Mouse (Mus musculus) adrenal gland, adult 8-10 months (tissue): ENCODE data around the gene Chd9. TPM values are rescaled to one million over a fixed set of nuclear protein-coding genes. Genes with fewer than 3 reads are reported as not detected.
A peak's percentile ranks its signal among the peaks of the same experiment; 100 is the strongest.
"Not testable (repeated sequence)": the region's sequence is repeated elsewhere in the genome, so short reads cannot be mapped to it uniquely, and the experiment has no call there.

Source experiments
- DNase-seq: peaks from one replicate; pipeline ENCODE4 v3.0.0; 2022
- total RNA-seq, 4 experiments: library from RNA; stranded (reverse); gene quantifications; 2 replicates each; pipeline ENCODE4 v1.2.4; 2022

Chd9 gene
- total RNA-seq, 4 experiments from 2014 or later: 62.9 to 122 (median 86.9) TPM

DNA sequence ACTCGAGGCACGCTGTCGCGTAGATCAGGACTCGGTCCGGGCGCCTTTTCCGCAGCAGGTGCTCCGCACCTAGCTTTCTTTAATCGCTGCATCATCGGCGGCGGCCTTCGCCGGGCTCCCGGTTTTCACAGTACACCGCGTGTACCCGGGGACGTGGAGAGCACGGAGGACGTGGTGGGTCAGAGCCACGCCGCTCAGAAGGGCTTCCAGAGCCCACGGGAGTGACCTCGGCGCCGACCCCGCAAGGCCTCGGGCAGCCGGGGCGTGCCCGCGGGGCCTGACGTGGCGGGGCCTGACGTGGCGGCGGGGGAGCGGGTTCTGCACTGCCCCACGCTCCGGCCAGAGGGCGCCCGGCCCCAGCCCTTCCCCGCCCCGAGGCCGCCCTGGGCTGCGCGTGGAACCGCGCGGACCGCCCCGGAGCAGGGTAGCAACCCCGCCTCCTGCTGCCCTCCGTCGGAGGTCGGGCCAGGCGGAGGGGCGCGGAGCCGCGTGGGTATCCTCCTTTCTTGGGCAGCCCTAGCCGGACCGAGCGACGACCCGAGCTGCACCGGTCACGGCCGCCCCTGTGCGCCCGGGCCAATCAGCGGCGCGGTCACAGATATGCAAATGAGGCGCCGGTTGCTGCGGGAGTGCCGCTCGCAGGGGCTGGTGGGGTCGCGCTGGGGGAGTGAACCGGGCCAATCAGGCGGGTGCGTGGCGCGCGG lies 79.8 kb downstream of the Chd9 start:
- DNase-seq: peak; percentile 97

DNA sequence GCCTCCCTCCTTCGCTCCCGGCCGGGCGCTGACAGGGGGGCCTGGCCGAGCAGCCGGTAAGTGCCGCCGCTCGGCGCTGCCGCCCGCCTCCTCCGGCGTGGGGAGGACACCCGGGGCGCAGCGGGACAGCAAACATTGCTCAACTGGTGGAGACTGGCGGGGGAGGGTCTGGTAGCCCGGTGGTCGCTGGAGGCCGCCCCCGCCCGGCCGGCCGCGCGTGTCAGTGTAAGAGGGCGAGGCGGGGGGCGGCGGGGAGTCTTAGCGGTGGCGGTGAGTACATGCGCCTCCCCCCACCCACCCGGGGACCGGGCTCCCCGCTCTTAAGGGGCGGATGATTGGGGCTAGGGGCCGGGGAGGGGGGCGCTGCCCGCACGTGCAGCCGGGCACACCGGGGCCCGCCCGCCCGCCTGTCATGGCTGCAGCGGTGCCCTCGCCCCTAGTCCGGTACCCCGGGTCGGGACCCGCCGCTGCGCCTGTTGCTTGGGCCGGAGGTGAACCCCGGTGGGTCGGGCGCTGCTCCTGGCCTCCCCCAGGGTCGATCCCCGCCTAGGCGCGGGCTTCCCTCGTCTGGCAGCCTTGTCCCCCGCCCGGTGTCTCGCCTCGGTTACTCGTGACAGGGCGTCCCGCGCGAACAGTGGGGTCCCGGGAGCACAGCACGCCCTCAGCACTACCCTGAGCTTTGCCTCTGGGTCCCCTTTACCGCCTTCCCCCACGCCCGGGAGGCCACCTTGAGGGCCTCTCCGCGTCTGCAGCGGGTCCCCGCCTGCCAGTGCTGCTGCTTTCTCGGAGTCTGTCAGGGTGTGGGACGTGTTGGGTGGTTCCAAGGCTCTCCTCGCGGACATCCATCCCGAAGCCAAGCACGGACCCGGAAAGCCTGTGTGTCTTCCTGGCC lies 80.7 kb downstream of the Chd9 start:
- DNase-seq: peak; percentile 47

DNA sequence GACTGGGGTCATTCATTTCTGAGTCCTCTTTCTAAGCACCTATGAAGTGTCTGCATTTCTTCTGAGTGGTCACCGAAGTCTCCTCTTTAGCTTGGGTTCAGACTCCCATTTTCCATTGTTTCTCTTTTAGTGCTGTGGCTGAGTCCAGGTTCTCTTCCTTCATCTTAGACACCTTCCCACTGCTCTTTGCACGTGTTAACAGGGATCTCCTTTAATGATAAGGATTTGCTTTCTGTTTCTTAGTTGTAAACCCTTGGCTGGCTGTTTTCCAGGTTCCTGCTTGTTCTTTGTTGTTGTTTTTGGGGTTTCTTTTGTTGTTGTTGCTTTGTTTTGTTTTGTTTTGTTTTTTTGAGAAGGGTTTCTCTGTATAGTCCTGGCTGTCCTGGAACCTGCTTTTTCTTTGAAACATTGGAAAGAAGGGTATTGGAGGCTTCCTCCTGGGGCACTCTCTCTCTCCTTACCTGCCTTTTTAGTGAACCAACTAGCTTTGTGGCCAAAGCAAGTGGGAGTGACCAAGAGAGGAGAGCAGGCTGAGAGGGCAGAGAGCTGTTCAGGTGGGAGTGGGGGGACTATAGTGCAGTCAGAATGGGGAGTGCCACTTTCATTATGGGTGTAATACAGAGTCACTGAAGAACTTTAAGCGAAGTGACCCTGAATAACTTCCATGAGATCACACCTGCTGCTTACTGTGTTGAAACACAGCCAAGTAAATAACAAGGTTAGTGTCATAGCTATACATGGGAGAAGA lies 95.2 kb downstream of the Chd9 start:
- DNase-seq: no peak

DNA sequence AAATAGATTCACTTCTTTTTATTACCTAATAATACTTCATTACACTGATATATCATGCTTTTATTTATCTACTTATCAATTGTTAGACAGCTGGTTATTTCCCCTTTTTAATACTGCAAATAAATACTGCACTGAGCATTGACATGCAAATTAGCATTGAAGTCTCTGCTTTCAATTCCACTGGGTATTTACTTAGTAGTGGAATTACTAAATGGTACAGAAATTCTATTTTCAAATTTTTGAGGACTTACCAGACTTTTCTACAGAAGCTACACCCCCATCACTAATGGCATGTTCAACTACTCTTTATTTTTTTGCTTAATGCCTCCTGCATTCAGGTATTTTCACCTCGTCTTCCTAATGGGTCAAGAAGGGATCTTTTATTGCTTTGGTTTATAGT lies 100.3 kb downstream of the Chd9 start:
- no peak for DNase-seq

DNA sequence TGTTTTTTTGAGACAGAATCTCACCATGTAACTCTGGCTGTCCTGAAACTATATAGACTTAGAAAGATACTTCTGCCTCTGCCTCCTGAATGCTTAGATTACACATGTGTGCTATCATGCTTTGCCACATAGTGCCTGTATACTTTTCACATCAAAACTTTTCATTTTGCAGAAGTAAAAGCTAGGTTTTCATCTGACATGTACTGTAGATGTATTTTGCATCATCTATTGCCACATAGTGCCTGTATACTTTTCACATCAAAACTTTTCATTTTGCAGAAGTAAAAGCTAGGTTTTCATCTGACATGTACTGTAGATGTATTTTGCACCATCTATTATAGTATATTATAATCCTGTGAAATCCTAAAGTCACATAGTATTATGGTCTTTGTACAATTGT lies 102.0 kb downstream of the Chd9 start:
- DNase-seq: not testable (repeated sequence)

DNA sequence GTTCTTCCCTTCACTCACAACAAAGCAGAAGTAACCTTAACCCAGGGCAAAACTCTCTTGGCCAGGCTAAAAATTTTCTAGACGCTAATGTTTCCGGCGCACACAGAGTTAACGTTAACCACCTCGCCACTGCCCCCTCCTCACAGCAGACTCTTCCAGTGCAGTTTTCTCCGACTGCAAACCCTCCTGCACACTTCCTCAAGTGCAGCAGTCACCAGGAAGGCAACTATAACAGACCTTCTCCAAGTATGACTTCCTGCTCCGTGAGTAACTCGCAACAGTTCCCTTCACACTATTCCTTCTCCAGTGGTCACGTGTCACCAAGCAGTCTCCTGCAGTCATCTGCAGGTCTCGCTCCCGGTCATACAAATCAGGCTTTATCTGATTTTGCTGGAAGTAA lies 104.8 kb downstream of the Chd9 start:
- no peak for DNase-seq

DNA sequence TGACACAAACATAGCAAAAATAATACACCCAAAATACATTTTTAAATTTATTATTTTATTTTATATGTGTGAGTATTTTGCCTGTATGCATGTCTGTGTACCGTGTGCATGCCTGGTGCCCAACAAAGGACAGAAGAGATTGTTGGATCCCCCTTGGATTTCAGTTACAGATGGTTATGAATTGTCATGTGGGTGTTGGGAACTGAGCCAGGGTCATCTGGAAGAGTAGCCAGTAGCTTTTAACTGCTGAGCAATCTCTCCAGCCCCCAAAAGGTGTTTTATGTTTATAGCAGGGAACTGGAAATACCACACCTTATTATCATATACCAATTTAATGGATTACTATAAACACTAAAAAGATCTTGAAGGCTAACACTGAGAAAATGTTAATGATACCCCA lies 106.6 kb downstream of the Chd9 start:
- no peak for DNase-seq

DNA sequence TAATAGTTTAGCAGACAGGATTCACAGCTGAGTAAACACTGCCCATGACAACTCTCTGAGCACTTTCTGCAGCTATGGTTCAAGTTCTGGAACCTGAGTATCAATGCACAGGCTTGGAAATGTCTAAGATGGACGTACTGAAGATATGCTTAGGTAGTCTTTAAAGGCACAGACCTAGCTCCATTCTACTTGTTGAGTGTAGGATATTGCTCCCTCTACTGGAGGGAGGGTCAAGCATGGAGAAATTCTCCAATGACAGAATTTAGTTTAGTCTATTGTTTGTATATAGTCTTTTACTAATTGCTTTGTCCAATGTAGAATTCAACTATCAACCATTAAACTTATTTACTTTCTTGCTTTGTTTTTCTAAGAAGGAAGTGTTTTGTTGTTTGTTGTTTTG lies 108.7 kb downstream of the Chd9 start:
- DNase-seq: no peak

DNA sequence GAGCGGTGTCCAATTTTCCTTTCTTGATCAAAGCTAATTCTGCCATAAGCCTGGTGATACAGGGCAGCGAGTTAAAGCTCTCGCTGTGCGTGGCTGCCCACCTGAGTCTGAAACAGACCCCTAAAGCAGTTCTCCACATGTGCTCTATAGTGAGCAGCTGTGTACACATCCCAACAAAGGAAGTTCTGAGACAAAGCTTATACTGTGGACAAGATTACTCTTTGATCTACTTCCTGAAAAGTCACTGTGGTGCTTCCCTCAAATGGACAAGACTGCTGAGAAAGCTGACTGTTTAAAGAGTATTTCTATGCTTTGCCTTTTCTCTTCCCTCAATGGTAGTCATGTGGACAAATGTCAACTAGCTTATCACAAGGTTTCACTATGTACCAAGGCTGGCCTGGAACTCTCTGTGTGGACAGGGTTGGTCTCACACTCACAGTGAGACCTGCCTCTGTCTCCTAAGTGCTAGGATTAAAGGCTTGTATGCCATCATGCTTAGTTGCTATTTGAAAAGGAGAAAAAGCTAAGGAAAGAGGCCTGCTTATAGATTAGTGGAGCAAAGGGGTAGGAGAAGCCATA lies 110.3 kb downstream of the Chd9 start:
- DNase-seq: no peak

DNA sequence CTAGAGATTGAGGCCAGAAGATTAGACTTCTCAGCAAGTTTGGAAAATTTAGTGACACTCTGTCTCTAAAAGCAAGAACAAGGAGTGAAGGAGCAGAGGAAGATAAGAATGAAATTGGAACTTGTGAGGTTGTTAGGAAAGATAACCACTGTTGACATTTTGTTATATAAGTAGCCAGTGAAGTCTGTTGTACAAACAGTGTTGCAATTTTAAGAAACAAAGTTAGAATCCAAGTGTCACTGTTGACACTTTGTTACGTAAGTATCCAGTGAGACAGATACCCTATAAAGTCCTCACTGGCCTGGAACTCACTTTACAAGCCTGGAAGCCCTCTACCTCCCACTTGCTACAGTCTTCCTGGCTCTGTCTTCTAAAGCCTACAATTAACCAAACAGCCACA lies 111.7 kb downstream of the Chd9 start:
- no peak for DNase-seq

DNA sequence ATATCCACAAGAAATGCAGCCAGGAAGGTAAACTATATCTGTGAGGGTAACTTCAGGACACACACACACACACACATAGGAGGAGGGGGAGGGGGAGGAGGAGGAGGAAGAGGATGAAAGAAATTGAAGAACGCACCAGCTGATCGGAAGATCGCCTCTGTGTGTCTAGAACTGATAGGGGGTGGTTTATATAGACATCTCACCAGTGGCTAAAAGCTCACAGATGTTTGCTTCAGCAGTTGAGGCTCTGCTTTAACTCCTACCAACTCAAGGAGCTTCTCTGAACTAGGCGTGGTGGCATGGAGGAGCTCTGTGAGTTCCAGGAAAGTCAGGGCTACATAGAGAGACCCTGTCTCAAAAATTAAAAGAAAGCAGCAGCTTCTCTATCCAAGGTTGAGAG lies 115.6 kb downstream of the Chd9 start:
- DNase-seq: no peak

DNA sequence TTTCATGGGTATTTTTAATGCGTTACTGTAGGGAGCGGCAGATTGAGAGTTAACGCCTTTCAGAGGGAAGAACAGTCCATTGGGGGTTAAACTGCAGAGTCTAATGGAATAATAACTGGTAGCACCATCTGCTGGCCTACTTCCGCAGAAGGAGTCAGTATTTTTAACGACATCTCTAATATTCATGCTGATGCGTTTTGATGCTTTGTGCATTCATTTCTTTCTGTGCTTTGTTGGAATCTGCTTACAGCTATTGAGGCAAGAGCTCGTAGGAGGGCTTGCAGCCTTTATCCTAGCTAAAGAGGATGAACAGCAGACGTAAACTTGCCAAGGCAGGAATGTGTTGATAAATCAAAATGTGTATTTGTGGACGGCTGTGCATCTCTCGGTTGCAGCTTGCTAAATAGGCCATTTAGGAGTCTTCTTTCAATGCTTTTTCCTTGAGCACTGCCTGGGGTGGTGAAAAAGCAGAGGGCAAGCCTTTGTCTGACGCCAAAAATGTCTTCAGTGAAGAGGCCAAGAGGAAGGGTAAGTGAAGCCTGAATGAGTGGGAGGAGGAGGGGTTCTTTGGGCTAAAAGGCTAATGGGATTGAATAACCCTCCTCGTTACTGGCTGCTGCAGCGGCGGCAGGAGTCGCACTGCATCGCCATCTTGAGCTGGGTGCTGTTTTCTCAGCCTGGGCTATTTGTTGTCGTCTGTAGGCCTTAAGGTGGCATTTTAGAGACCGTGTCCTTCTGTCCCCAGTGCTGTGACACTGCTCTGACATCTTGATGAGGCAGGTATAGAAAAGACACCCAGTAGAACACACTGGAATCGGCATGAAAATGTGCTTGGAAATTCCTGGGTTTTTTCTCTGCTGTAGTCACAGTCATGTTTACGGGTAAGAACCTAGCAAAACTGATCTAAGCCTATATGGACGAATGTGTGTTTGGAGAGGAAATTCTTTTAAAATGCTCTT lies 126.9 kb downstream of the Chd9 start:
- DNase-seq: peak; percentile 58

DNA sequence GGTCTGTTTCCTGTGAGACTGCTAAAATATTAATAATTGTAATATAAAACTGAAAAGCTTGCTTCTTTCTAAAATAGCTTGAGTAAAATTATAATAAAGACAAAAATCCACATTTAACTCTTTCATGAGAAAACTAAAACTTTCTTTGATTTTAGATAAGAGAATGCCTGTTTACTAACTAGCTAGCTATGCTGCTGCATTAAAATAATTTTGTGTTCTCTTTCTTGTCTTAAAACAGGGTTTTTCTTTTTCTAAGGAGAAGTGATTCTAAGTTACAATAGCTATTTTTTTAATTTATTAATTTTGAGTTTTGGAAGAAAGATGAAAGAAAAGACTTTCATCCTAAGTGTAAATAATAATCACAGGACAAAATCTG lies 127.6 kb downstream of the Chd9 start:
- no peak for DNase-seq

DNA sequence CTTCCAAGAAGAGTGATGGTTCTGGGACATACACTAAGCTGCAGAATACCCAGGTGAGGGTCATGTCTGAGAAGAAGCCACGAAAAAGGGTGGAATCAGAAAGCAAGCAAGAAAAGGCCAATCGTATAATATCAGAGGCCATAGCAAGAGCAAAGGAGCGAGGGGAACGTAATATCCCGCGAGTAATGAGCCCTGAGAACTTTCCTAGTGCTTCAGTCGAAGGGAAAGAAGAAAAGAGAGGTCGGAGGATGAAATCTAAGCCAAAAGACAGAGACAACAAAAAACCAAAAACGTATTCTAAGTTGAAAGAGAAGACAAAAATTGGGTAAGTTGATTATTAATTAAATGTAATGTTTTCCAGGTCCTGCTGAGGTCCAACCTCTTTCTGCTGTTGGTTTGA lies 128.2 kb downstream of the Chd9 start:
- no peak for DNase-seq

DNA sequence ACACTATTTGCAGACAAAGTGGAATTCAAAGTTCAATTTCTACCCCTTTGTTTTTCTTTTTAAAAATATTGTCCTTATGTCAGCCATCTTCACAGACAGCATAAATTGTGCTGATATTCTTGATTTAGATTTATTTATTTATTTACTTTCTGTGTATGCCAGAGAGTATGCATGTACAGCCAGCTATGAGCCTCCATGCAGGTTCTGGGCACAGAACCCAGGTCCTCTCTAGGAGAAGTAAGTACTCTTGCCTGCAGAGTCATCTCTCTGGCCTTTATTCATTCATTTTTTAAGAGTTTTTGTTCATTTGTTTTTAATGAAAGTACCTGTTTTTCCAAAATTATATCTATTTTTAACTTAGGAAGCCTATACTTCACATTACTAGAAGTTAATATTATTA lies 129.6 kb downstream of the Chd9 start:
- no peak for DNase-seq

DNA sequence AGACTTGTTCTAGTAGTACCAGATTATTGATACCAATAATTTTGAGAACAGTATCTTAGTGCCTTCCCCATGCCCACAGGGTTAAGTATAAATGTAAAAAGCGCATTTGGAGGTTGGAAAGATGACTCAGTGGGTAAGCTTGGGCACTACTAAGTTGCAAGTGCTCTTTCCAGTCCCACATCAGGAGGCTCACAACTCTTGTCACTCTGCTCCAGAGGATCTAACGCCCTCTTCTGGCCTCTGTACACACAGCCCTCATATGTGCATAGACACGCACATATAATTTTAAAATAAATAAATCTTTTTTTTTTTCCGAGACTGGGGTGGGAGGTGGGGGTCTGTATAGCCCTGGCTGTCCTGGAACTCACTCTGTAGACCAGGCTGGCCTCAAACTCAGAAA lies 131.6 kb downstream of the Chd9 start:
- no peak for DNase-seq

DNA sequence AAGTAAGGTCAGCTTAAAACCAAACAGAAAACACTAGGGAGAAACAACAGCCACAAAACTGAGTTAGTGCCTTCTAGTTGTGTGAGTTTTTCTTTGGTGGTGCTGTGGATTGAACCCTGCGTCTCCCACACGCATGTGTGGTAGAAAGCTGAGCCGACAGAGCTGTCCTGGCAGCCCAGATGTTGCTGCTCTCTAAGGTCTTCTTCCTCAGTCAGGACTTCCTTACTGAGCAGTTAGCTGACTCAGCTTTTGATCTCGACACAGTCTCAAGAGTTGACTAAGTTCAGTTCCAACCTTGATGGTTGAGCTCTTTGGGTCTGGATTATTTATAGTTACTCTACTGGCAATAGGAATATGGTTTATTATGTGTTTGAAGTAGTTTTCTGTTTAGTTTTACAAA lies 133.5 kb downstream of the Chd9 start:
- DNase-seq: no peak

DNA sequence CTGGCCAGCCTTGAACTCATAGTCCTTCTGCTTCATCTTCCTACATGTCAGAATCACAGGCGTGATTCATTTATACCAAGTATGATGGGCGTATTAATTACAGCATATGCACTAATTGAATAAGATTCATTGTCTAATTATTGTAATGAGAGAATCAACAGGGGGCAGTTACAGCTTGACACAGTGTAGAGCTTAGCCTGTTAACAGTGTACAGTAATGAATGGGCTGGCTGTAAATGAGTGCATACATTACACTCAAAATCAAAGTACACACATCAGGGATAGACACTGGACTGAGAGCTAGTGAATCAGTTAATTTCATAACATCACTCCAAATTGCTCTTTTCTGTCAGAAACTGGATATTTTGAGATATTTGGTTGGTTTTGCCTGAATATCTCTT lies 135.9 kb downstream of the Chd9 start:
- DNase-seq: no peak

DNA sequence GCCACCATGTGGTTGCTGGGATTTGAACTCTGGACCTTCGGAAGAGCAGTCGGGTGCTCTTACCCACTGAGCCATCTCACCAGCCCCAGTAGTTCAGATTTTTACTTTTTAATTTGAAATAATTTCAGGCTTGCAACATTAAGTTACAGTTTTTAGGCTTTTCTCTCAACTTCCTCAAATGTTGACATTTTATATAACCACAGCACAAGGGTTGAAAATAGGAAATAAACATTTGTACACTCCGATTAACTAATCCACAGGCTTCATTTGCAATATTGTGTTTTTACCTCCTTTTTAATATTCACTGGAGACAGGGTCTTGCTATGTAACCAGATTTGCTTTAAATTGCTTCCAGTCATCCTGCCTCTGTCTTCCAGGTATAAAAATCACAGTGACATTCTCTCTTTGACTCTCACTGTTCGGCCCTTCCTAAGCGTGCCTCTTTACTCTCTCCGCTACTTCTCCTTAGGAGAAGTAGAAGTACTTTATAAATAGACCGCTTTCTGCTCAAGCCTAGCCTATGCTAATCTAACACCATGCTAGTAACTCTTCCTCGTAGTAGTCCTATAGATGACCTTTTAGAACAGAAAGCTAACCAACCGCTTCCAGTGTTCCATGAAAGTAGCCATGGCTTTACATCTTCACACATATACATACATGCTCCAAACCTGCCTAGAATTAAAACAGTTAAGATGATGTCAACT lies 137.5 kb downstream of the Chd9 start:
- no peak for DNase-seq

DNA sequence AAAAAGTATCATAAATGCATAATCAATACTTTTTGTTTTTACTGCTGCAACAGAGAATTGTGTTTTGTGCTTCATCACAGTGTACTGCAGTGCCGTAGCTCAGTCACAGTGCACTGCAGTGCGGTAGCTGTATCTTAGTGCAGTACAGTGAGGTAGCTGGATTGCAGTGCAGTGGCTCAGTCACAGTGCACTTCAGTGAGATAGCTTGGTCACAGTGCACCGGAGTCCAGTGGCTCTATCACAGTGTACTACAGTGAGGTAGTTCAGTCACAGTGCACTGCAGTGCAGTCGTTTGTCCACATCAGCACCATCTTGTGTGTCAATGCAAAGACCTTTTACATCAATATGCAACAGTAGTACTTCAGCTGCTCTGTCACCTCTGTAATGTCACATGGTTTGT lies 140.2 kb downstream of the Chd9 start:
- no peak for DNase-seq

DNA sequence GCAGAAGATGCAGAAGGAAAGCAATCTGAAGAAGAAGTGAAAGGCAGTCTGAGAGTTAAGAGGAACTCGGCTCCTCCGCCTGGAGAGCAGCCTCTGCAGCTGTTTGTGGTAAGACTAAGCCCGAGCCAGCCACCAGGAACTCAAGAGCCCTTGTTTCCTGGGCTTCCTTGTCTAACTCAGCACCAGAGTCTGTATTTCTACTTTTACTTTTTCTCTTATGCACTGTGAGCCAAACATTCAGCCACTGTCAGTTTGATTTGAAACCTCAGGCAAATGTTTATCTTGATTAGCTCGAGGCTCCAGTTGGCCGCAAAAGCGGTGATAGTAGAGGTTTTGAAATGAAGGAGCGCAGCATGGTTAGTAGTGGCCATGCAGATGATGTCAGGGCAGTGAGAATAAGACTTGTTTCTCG lies 148.8 kb downstream of the Chd9 start:
- DNase-seq: no peak
